In genomic region chr15:83473832-83474465, GRCm38 (mm10) we compare ENCODE assay signal across 8 mouse cellular contexts. TPM values are rescaled to one million over a fixed set of nuclear protein-coding genes. Genes with fewer than 3 reads are reported as not detected.
DNase-seq lines count a peak whose midpoint lies in the region; ATAC-seq and TF ChIP-seq lines count a peak whose summit lies in the region.

No protein-coding gene starts in this region.

- no peak for TF ChIP-seq CTCF in gastrocnemius, adult 2 months (IDR thresholded peaks at IDR 0.05)
- no peak for TF ChIP-seq CTCF in intestine, postnatal 0 days (IDR thresholded peaks at IDR 0.05; ENCODE audit: low read depth)
- TF ChIP-seq CTCF in forebrain, postnatal 0 days (IDR thresholded peaks at IDR 0.05; ENCODE audit: low read depth), result no peak

- peak overlapping the region; percentile 32 for H3K4me3 ChIP-seq in gastrocnemius, adult 2 months
- no peak overlapping the region for H3K4me3 ChIP-seq in intestine, postnatal 0 days (ENCODE audit: low read depth, low read length)
- no peak overlapping the region for H3K4me3 ChIP-seq in midbrain, embryonic 15.5 days
- no peak overlapping the region for H3K4me3 ChIP-seq in forebrain, postnatal 0 days (ENCODE audit: low read depth, low read length)

- H3K36me3 ChIP-seq in intestine, postnatal 0 days (ENCODE audit: control insufficient read depth, insufficient read depth), result no peaks in the 10 kb centered on the region
- no peaks in the 10 kb centered on the region for H3K36me3 ChIP-seq in midbrain, embryonic 15.5 days (replicated peaks)
- H3K36me3 ChIP-seq in forebrain, postnatal 0 days (ENCODE audit: insufficient read depth), result no peaks in the 10 kb centered on the region

- intact Hi-C loops in gastrocnemius, adult 2 months (cut with DNase I), result no loop called here

- H3K27ac ChIP-seq in gastrocnemius, adult 2 months, result peak overlapping the region; percentile 80
- H3K27ac ChIP-seq in intestine, postnatal 0 days (ENCODE audit: low read depth, low read length), result peak overlapping the region; percentile 57
- H3K27ac ChIP-seq in midbrain, embryonic 15.5 days, result no peak overlapping the region
- H3K27ac ChIP-seq in forebrain, postnatal 0 days (ENCODE audit: low read depth, low read length), result no peak overlapping the region

- no peaks in the 10 kb centered on the region for H3K4me1 ChIP-seq in intestine, postnatal 0 days (replicated peaks; ENCODE audit: control insufficient read depth, insufficient read depth, low read length)
- H3K4me1 ChIP-seq in midbrain, embryonic 15.5 days, result no peaks in the 10 kb centered on the region
- H3K4me1 ChIP-seq in forebrain, postnatal 0 days (ENCODE audit: insufficient read depth), result no peaks in the 10 kb centered on the region

- peak; percentile 96 for ATAC-seq in intestine, postnatal 0 days
- ATAC-seq in midbrain, embryonic 15.5 days (replicated peaks), result no peak
- no peak for ATAC-seq in forebrain, postnatal 0 days

- peak; percentile 41 for DNase-seq in ovary, adult 18-20 months (ENCODE audit: low spot score)
- DNase-seq in ovary, postnatal 10 days (ENCODE audit: low spot score), result no peak
- peak; percentile 87 for DNase-seq in gastrocnemius, adult 2 months
- peak; percentile 81 to 89 for DNase-seq in lung, adult 18-20 months
- DNase-seq in spleen, postnatal 4 days (ENCODE audit: low spot score in 2 of 2), result peak; percentile 71 to 84
- DNase-seq in forebrain, postnatal 0 days, result no peak

- no peak overlapping the region for H3K9ac ChIP-seq in intestine, postnatal 0 days (ENCODE audit: low read depth, low read length)
- H3K9ac ChIP-seq in midbrain, embryonic 15.5 days, result no peak overlapping the region
- no peak overlapping the region for H3K9ac ChIP-seq in forebrain, postnatal 0 days

- H3K4me2 ChIP-seq in intestine, postnatal 0 days (replicated peaks; ENCODE audit: low read depth), result peak overlapping the region; percentile 42
- H3K4me2 ChIP-seq in midbrain, embryonic 15.5 days, result no peak overlapping the region
- no peak overlapping the region for H3K4me2 ChIP-seq in forebrain, postnatal 0 days (ENCODE audit: low read depth)

- H3K27me3 ChIP-seq in intestine, postnatal 0 days (replicated peaks; ENCODE audit: control insufficient read depth, insufficient read depth, low read length), result no peaks in the 10 kb centered on the region
- no peaks in the 10 kb centered on the region for H3K27me3 ChIP-seq in midbrain, embryonic 15.5 days (replicated peaks)
- H3K27me3 ChIP-seq in forebrain, postnatal 0 days (ENCODE audit: insufficient read depth, low read length), result no peaks in the 10 kb centered on the region

- H3K9me3 ChIP-seq in intestine, postnatal 0 days (ENCODE audit: control insufficient read depth), result no peaks in the 10 kb centered on the region
- no peaks in the 10 kb centered on the region for H3K9me3 ChIP-seq in midbrain, embryonic 15.5 days
- no peaks in the 10 kb centered on the region for H3K9me3 ChIP-seq in forebrain, postnatal 0 days (ENCODE audit: low read length)

- WGBS in intestine, postnatal 0 days, result 41% methylated on average over 10 of the region's 10 CpGs
- 73% methylated on average over 10 of the region's 10 CpGs for WGBS in midbrain, embryonic 15.5 days
- WGBS in forebrain, postnatal 0 days, result 73% methylated on average over 10 of the region's 10 CpGs

RNA-seq across cellular contexts. Expression of gene Pacsin2, which starts 9.5 kb away (rescaled TPM):
- 10 to 100 TPM; 43.7 to 70.1 TPM for total RNA-seq in gastrocnemius, adult 2 months (2021)
- polyA plus RNA-seq in intestine, postnatal 0 days (2015; fragmentation: Nextera tagmentation; extraction: Ambion mirVana), result 40.9 and 47.3 TPM in 2 replicates
- polyA plus RNA-seq in midbrain, embryonic 15.5 days (2015; fragmentation: Nextera tagmentation; extraction: Ambion mirVana), result 24.8 and 25.5 TPM in 2 replicates
- total RNA-seq in forebrain, postnatal 0 days (2014; rRNA removed), result 13.8 and 20.9 TPM in 2 replicates
- 10.4 and 16.5 TPM in 2 replicates for polyA plus RNA-seq in forebrain, postnatal 0 days (2015; fragmentation: Nextera tagmentation; extraction: Ambion mirVana)

RNA-seq across cellular contexts. Expression of gene Ttll1, which starts 36.7 kb away (rescaled TPM):
- 1 to 10 TPM; 2.5 to 3.8 TPM for total RNA-seq in gastrocnemius, adult 2 months (2021)
- polyA plus RNA-seq in intestine, postnatal 0 days (2015; fragmentation: Nextera tagmentation; extraction: Ambion mirVana), result 6.0 and 7.1 TPM in 2 replicates
- 123 and 125 TPM in 2 replicates for polyA plus RNA-seq in midbrain, embryonic 15.5 days (2015; fragmentation: Nextera tagmentation; extraction: Ambion mirVana)
- 39.5 and 47.4 TPM in 2 replicates for total RNA-seq in forebrain, postnatal 0 days (2014; rRNA removed)
- polyA plus RNA-seq in forebrain, postnatal 0 days (2015; fragmentation: Nextera tagmentation; extraction: Ambion mirVana), result 76.2 and 115 TPM in 2 replicates

RNA-seq across cellular contexts. Expression of gene Bik, which starts 52.7 kb away (rescaled TPM):
- 1 to 10 TPM in 1 of 2 experiments, under 1 TPM in 1; 0.50 to 1.2 TPM for total RNA-seq in gastrocnemius, adult 2 months (2021)
- 4.6 TPM in 2 replicates for polyA plus RNA-seq in intestine, postnatal 0 days (2015; fragmentation: Nextera tagmentation; extraction: Ambion mirVana)
- 0.30 and 0.56 TPM in 2 replicates for polyA plus RNA-seq in midbrain, embryonic 15.5 days (2015; fragmentation: Nextera tagmentation; extraction: Ambion mirVana)
- not detected in 2 replicates for total RNA-seq in forebrain, postnatal 0 days (2014; rRNA removed)
- 0.33 and 0.84 TPM in 2 replicates for polyA plus RNA-seq in forebrain, postnatal 0 days (2015; fragmentation: Nextera tagmentation; extraction: Ambion mirVana)

Comparison
In these comparisons a context has a peak if more than half of its experiments do, and no peak if none do; other contexts are left out.
1. DNase-seq: peak in ovary, adult 18-20 months (single experiment), gastrocnemius, adult 2 months (single experiment), lung, adult 18-20 months (2 of 2) and spleen, postnatal 4 days (2 of 2); none in ovary, postnatal 10 days (single experiment) and forebrain, postnatal 0 days (single experiment).
2. H3K27ac ChIP-seq: peak in gastrocnemius, adult 2 months (single experiment) and intestine, postnatal 0 days (single experiment); none in midbrain, embryonic 15.5 days (single experiment) and forebrain, postnatal 0 days (single experiment).